Mouse (Mus musculus) heart, adult 2 months (tissue): ENCODE measurements at regions not wholly inside any gene's neighbourhood (a gene's known extent, or its start where the extent isn't known, plus 50 kb on each side); places are given as distances from the start of the nearest gene placed in this dataset.

Experiments used
- DNase-seq, 2 experiments: peaks; one replicate each; pipeline ENCODE4 v3.0.0; 2021
- H3K27ac ChIP-seq: fragments of 200-600 bp; 2 replicates; pipeline ENCODE4 v1.8.1; 2022
- H3K27me3 ChIP-seq: fragments of 200-500 bp; 2 replicates; pipeline ENCODE4 v1.6.1; 2012; ENCODE audit warnings: mild to moderate bottlenecking, low read length, inconsistent platforms, mixed read lengths; ENCODE audit not compliant: control insufficient read depth, insufficient read depth
- H3K36me3 ChIP-seq: fragments of 200-500 bp; 2 replicates; pipeline ENCODE4 v1.6.1; 2012; ENCODE audit warnings: low read length, inconsistent platforms; ENCODE audit not compliant: control insufficient read depth, insufficient read depth
- H3K4me1 ChIP-seq: fragments of 200-500 bp; 2 replicates; pipeline ENCODE4 v1.6.1; 2011; ENCODE audit warnings: low read length; ENCODE audit not compliant: control insufficient read depth, insufficient read depth
- H3K4me3 ChIP-seq: fragments of 200-600 bp; 2 replicates; pipeline ENCODE4 v1.8.1; 2022
- H3K79me2 ChIP-seq: fragments of 200-500 bp; replicated peaks from 2 replicates; pipeline ENCODE4 v1.6.1; 2012; ENCODE audit warnings: mild to moderate bottlenecking, inconsistent platforms, low read length, moderate library complexity, mixed read lengths; ENCODE audit not compliant: control insufficient read depth, insufficient read depth
- H3K9ac ChIP-seq: fragments of 200-500 bp; 2 replicates; pipeline ENCODE4 v1.6.1; 2012; ENCODE audit warnings: low read depth, mild to moderate bottlenecking, control low read depth, inconsistent platforms, low read length, mixed read lengths
- CTCF ChIP-seq: fragments of 200-600 bp; IDR thresholded peaks from 2 replicates; pipeline ENCODE4 v1.8.1; 2022; ENCODE audit warnings: antibody characterized with exemption, mild to moderate bottlenecking, moderate library complexity
- EP300 ChIP-seq: fragments of 200-500 bp; IDR thresholded peaks from 2 replicates; pipeline ENCODE4 v1.6.1; 2011; ENCODE audit warnings: low read depth, low read length, control low read depth; ENCODE audit not compliant: insufficient read depth
- POLR2A ChIP-seq: fragments of 200-500 bp; IDR thresholded peaks from 2 replicates; pipeline ENCODE4 v1.6.1; 2011; ENCODE audit warnings: mild to moderate bottlenecking, low read depth, low read length, control low read depth; ENCODE audit not compliant: insufficient read depth
- WGBS: fragments of 180-500 bp; shearing (Covaris S2); methylation state at CpG from one replicate; pipeline ENCODE4 v1.1.7; 2018; 5-methylcytosine and 5-hydroxymethylcytosine counted together
- intact Hi-C: fragments of 180-260 bp; cut with DNase I; formaldehyde crosslinking; loops from one replicate; pipeline ENCODE4 v1.15.1; 2025

- 30% methylated on average over 1 of the region's 1 CpGs for WGBS
- TF ChIP-seq POLR2A (no peak), CTCF (no peak), EP300 (no peak)
- Histone ChIP-seq H3K36me3 (no peaks in the 10 kb centered on the region), H3K4me1 (no peaks in the 10 kb centered on the region), H3K4me3 (no peak overlapping the region), H3K27me3 (no peaks in the 10 kb centered on the region), H3K79me2 (no peaks in the 10 kb centered on the region), H3K27ac (no peak overlapping the region), H3K9ac (no peak overlapping the region)
- intact Hi-C loops: no loop called here
- DNase-seq: no peak
Measured at GRCm38 (mm10) chr4:72592129-72592528, 260.3 kb downstream of the Aldoart1 start.

GRCm38 (mm10) chr4:72574946-72575345 lies 277.5 kb downstream of the Aldoart1 start:
- Histone ChIP-seq H3K4me3 (no peak overlapping the region), H3K9ac (no peak overlapping the region), H3K36me3 (no peaks in the 10 kb centered on the region), H3K4me1 (no peaks in the 10 kb centered on the region), H3K79me2 (no peaks in the 10 kb centered on the region), H3K27me3 (no peaks in the 10 kb centered on the region), H3K27ac (no peak overlapping the region)
- DNase-seq: no peak
- TF ChIP-seq POLR2A: no peak
- no peak for TF ChIP-seq CTCF
- no peak for TF ChIP-seq EP300
- 76% methylated on average over 1 of the region's 1 CpGs for WGBS
- intact Hi-C loops: no loop called here

GRCm38 (mm10) chr4:72571924-72572323 lies 280.5 kb downstream of the Aldoart1 start:
- Histone ChIP-seq H3K36me3 (no peaks in the 10 kb centered on the region), H3K4me1 (no peaks in the 10 kb centered on the region), H3K79me2 (no peaks in the 10 kb centered on the region), H3K27ac (no peak overlapping the region), H3K27me3 (no peaks in the 10 kb centered on the region), H3K9ac (no peak overlapping the region), H3K4me3 (no peak overlapping the region)
- intact Hi-C loops: no loop called here
- WGBS: 66% methylated on average over 2 of the region's 2 CpGs
- TF ChIP-seq POLR2A (no peak), EP300 (no peak), CTCF (no peak)
- DNase-seq: no peak

GRCm38 (mm10) chr4:72565186-72565585 lies 287.2 kb downstream of the Aldoart1 start:
- intact Hi-C loops: no loop called here
- no peak for DNase-seq
- TF ChIP-seq EP300: no peak
- no peak for TF ChIP-seq CTCF
- no peak for TF ChIP-seq POLR2A
- Histone ChIP-seq H3K4me1 (no peaks in the 10 kb centered on the region), H3K27ac (no peak overlapping the region), H3K27me3 (no peaks in the 10 kb centered on the region), H3K79me2 (no peaks in the 10 kb centered on the region), H3K4me3 (no peak overlapping the region), H3K36me3 (no peaks in the 10 kb centered on the region), H3K9ac (no peak overlapping the region)
- WGBS: 85% methylated on average over 3 of the region's 3 CpGs

GRCm38 (mm10) chr4:72562909-72563676 lies 289.3 kb downstream of the Aldoart1 start:
- no peak for DNase-seq
- Histone ChIP-seq H3K4me1 (no peaks in the 10 kb centered on the region), H3K27ac (no peak overlapping the region), H3K27me3 (no peaks in the 10 kb centered on the region), H3K4me3 (no peak overlapping the region), H3K36me3 (no peaks in the 10 kb centered on the region), H3K9ac (no peak overlapping the region), H3K79me2 (no peaks in the 10 kb centered on the region)
- no peak for TF ChIP-seq POLR2A
- no peak for TF ChIP-seq CTCF
- TF ChIP-seq EP300: no peak
- 28% methylated on average over 4 of the region's 4 CpGs for WGBS
- intact Hi-C loops: no loop called here

- Histone ChIP-seq H3K27ac (no peak overlapping the region), H3K36me3 (no peaks in the 10 kb centered on the region), H3K4me3 (no peak overlapping the region), H3K9ac (no peak overlapping the region), H3K79me2 (no peaks in the 10 kb centered on the region), H3K27me3 (no peaks in the 10 kb centered on the region), H3K4me1 (no peaks in the 10 kb centered on the region)
- intact Hi-C loops: no loop called here
- no peak for DNase-seq
- TF ChIP-seq CTCF (no peak), EP300 (no peak), POLR2A (no peak)
Measured at GRCm38 (mm10) chr4:72554276-72554675, 298.2 kb downstream of the Aldoart1 start.
